Mouse (Mus musculus) kidney, adult 18-20 months (tissue): ENCODE results near the gene Calr4.
A peak's percentile ranks its signal among the peaks of the same experiment; 100 is the strongest.

ENCODE experiments used
- DNase-seq: peaks from one replicate; pipeline ENCODE4 v3.0.0; 2021

The Calr4 gene

DNA sequence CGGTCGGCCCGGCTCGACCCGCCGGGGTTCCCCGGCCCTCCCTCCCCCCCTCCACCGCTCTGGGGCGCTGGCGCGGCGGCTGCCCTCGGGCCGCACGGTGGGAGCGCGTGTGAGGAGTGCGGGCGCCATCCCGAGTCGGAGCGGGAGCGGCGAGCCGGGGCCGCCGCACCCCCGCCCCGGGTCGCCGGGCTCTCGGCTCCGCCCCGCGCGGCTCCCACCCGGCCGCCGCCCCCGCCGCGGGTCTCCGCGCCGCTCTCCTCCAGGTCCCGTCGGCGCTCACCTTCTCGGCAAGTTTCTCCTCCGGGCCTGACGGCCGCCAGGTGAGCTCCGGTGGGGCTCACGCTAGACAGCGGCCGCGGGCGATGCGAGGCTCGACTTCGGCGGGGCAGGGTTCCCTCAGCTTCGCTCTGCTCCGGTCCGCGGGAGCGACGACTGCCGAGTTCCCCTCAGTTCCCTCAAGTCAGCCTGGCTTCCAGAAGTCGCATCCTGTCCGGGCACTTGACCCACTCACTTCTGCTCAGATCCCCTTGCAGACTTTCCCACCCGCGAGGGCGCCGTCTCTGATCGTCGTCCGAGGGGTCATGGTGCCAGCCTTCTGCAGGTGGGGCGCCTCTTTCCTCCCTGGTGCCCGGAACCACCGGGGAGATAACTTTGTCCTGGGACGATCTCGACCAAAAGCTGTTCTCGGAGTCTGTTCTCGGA lies 46.3 kb downstream of the Calr4 start:
- peak; percentile 57 for DNase-seq

DNA sequence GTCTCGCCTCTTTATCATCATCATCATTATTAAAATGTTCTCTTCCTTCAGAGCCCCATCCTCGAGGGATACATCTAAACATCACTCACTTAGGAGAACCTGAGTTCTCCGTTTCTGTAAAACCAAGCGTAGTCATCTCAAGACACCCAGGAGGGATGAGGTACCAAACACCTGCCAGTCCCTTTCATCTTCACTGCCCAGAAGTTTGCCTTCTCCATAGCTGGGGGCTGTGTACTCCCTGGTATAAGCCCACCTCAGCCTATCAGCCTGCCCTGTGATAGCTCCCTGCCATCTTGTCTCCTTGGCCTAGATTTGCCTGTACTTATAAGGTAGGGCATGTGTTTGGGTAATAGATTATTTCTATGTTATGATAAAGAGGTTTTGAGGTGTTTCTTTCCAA lies 46.9 kb downstream of the Calr4 start:
- DNase-seq: no peak

DNA sequence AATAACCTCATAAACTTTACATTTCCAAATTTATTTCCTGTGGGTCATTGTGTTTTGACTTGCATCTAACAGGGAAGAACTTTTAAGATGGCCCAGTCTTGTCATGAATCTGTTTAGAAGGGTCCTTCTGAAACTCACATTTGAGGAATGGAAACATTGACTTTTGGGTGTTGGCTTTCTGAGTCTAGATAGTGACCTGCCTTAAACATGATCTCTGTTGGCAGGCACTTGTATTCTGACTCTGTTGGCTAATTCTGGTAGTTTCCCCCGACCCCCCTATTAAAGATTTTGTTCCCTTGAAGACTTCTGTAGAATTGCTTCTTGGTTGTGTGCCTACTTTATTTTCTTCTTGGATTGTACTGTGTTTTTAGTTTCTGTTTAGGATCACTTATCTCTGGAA lies 47.7 kb downstream of the Calr4 start:
- no peak for DNase-seq

DNA sequence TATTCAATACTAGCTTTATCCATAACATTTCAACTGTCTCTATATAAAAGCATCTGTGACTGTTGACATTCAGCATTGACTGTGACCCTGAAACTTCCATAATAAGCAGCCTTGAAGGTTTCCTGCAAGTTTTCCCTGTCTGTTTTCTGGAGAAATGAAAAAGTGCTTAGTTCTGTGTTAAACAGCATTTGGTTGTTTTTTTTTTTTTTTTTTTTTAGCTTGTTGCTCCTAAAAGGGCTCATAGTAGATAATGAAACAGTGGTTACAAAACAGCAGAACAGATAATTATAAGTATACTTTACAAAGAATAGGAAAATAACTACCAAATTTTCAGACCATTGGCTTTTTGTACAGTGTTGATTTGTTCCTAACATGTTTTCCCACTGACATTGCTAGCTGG lies 60.3 kb downstream of the Calr4 start:
- DNase-seq: no peak

DNA sequence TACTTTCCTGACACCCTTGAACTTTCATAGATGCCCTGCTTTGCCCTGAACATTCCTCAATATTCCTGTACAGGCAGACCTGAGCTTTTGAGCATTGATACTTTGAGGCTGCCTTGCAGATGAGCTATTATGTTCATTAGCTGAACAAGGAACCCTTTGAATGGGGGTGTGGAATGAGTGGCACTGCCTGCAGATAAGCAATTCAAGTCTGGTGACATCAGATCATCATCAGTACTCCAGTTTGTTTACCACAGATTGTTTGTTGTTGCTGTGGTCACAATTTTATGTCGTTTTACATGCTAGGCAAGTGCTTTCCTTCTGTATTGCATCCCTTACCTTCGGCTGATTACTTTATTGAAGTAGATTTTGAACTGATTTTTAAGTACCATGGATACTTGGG lies 62.2 kb downstream of the Calr4 start:
- no peak for DNase-seq

DNA sequence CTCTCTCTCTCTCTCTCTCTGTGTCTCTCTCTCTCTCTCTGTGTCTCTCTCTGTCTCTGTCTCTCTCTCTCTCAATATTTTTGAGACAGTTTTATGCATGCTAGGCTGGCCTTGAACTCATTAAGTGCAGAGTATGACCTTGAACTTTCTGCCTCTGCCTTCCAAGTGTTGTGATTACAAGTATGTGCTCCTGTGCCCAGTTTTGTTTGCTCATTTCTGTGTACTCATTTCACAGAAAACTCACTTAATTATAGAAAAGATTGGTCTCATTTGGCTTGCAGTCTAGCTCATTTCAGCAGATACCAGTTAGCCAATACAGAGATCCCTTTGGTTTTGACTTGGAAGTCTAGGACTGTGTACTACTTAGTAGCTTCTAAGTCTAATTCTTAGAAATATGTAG lies 64.9 kb downstream of the Calr4 start:
- DNase-seq: no peak
